Mouse (Mus musculus): Measurements from ENCODE around the gene Gdpd1. TPM values are rescaled to one million over a fixed set of nuclear protein-coding genes. Genes with fewer than 3 reads are reported as not detected.

Gdpd1 gene
- 1.2 and 1.3 TPM in 2 replicates for polyA plus RNA-seq (2012; rRNA removed)

GRCm38 (mm10) chr11:87073866-87074440 lies at the start of gene Gdpd1:
Gdpd1 (minus strand) TSS chr11:87074062.

GRCm38 (mm10) chr11:87108755-87109518 lies 35.1 kb upstream of the Gdpd1 start, which contains the start of gene Ska2:
Ska2 (plus strand) TSS chr11:87109234.

GRCm38 (mm10) chr11:87108409-87108754 lies 34.5 kb upstream of the Gdpd1 start, which contains the start of gene Prr11:
Prr11 (minus strand) TSS chr11:87108708.

GRCm38 (mm10) chr11:87086290-87086984 lies 12.6 kb upstream of the Gdpd1 start, which contains the start of gene Smg8:
Smg8 (minus strand) TSS chr11:87086774.

GRCm38 (mm10) chr11:86993041-86994037 lies 80.5 kb downstream of the Gdpd1 start, which contains the start of gene Ypel2:
Ypel2 (minus strand) TSS chr11:86993707.

Other genes with a start within 250 kb of the Gdpd1 start
- gene Ypel2, start 80.4 kb downstream of the Gdpd1 start, polyA plus RNA-seq (2012; rRNA removed) = 2.3 and 2.5 TPM in 2 replicates
- gene Smg8, start 12.7 kb upstream of the Gdpd1 start, polyA plus RNA-seq (2012; rRNA removed) = 5.3 and 5.6 TPM in 2 replicates
- 4.7 and 5.9 TPM in 2 replicates for gene Prr11, start 34.6 kb upstream of the Gdpd1 start, polyA plus RNA-seq (2012; rRNA removed)
- 10.2 and 10.5 TPM in 2 replicates for gene Ska2, start 35.2 kb upstream of the Gdpd1 start, polyA plus RNA-seq (2012; rRNA removed)
- 4.7 and 5.0 TPM in 2 replicates for gene Trim37, start 53.0 kb upstream of the Gdpd1 start, polyA plus RNA-seq (2012; rRNA removed)

Measured in liver, embryonic 18 days (tissue).